23 mouse cellular contexts compared by ENCODE assay signal in the genomic region with DNA sequence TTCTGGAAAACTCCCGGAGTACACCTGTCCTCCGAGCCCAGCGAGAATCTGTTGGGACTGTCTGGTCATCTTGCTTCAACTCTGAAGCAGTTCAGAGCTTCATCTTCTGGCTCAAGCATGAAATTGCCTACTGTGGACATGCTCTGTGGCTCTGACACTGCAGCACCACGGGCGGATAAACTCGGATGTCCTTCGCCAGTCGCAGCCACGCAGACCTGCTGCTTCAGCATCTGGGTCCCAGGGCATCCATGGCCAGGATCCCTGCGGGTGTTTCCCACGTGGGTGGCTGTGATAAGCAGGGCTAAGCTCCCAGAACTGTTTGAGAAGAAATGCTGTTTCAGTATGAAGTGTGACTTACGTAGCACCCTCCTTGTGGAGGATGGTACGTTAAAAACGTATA.
A peak's percentile ranks its signal among the peaks of the same experiment; 100 is the strongest.
DNase-seq lines count a peak whose midpoint lies in the region; ATAC-seq and TF ChIP-seq lines count a peak whose summit lies in the region.
"Had no signal": no experiment of that assay in that cellular context is flagged by ENCODE, and none has a peak within 500 bp of the region (broad histone marks: within the 10 kb centered on the region; RNA-seq: fewer than 3 reads in every experiment).

No protein-coding gene starts in this region.

- 0 out of 2 replicates have a peak, but pooled peaks cover 3% of the 10 kb centered on the region for H3K4me1 ChIP-seq in cerebellum, adult 2 months (ENCODE audit: control insufficient read depth, insufficient read depth, low read length)
- H3K4me1 ChIP-seq in stomach, postnatal 0 days (replicated peaks; ENCODE audit: control insufficient read depth, insufficient read depth) = no peaks in the 10 kb centered on the region
- H3K4me1 ChIP-seq in kidney, embryonic 14.5 days (ENCODE audit: control insufficient read depth, insufficient read depth, low read length) = no peaks in the 10 kb centered on the region
- H3K4me1 ChIP-seq: embryonic facial prominence, embryonic 15.5 days; forebrain, embryonic 12.5 days; hindbrain, embryonic 13.5 days had no signal

- TF ChIP-seq EP300 in stomach, postnatal 0 days (optimal IDR thresholded peaks at IDR 0.05) = no peak

- DNase-seq in left cerebral cortex, postnatal 4 days = peak; percentile 64
- no peak for DNase-seq in left cerebral cortex, postnatal 36 days (ENCODE audit: low spot score in 2 of 2)
- DNase-seq in cerebellum, adult 2 months = peak; percentile 60 to 64
- peak; percentile 71 to 78 for DNase-seq in cerebellum, postnatal 10 days
- DNase-seq in stomach, postnatal 0 days (ENCODE audit: low spot score) = no peak
- no peak for DNase-seq in heart, postnatal 4 days
- DNase-seq: adrenal gland, adult 2 months; adrenal gland, postnatal 25 days; embryo, embryonic 11 days; gastrocnemius, postnatal 14 days; heart, postnatal 36 days; kidney, adult 11 months; kidney, adult 9 months had no signal

- H3K9me3 ChIP-seq in stomach, postnatal 0 days (ENCODE audit: control insufficient read depth, low read length) = no peaks in the 10 kb centered on the region
- H3K9me3 ChIP-seq in kidney, embryonic 14.5 days (ENCODE audit: control insufficient read depth, low read length) = no peaks in the 10 kb centered on the region
- H3K9me3 ChIP-seq: embryonic facial prominence, embryonic 15.5 days; forebrain, embryonic 12.5 days; heart, embryonic 13.5 days; hindbrain, embryonic 13.5 days had no signal

- intact Hi-C loops in left cerebral cortex, postnatal 4 days (cut with DNase I) = no loop called here
- intact Hi-C loops in left cerebral cortex, postnatal 36 days (cut with DNase I) = no loop called here

- TF ChIP-seq CTCF in cerebellum, adult 2 months (IDR thresholded peaks at IDR 0.05; ENCODE audit: borderline replicate concordance, insufficient read depth, low read depth, low read length) = no peak
- no peak for TF ChIP-seq CTCF in stomach, postnatal 0 days (IDR thresholded peaks at IDR 0.05; ENCODE audit: low read depth)

- H3K4me3 ChIP-seq in cerebellum, adult 2 months (replicated peaks; ENCODE audit: insufficient read depth, low read depth, low read length) = no peak overlapping the region
- no peak overlapping the region for H3K4me3 ChIP-seq in stomach, postnatal 0 days (ENCODE audit: low read depth, low read length)
- no peak overlapping the region for H3K4me3 ChIP-seq in kidney, embryonic 14.5 days (ENCODE audit: low read length)
- H3K4me3 ChIP-seq: embryonic facial prominence, embryonic 15.5 days; erythroblast, embryonic 14.5 days; forebrain, embryonic 12.5 days; heart, embryonic 13.5 days; hindbrain, embryonic 13.5 days had no signal

- no peak for TF ChIP-seq POLR2A in cerebellum, adult 2 months (IDR thresholded peaks at IDR 0.05; ENCODE audit: borderline replicate concordance, insufficient read depth, low read length)

- H3K27me3 ChIP-seq in cerebellum, adult 2 months (ENCODE audit: control insufficient read depth, insufficient read depth, low read length) = no peaks in the 10 kb centered on the region
- H3K27me3 ChIP-seq in stomach, postnatal 0 days (ENCODE audit: control insufficient read depth, insufficient read depth, low read length) = no peaks in the 10 kb centered on the region
- no peaks in the 10 kb centered on the region for H3K27me3 ChIP-seq in kidney, embryonic 14.5 days (ENCODE audit: control insufficient read depth, insufficient read depth, low read length)
- H3K27me3 ChIP-seq: CH12.LX; embryonic facial prominence, embryonic 15.5 days; forebrain, embryonic 12.5 days; hindbrain, embryonic 13.5 days had no signal

- no peak overlapping the region for H3K4me2 ChIP-seq in stomach, postnatal 0 days (replicated peaks; ENCODE audit: low read depth)
- H3K4me2 ChIP-seq in kidney, embryonic 14.5 days (replicated peaks; ENCODE audit: low read depth, low read length) = no peak overlapping the region
- H3K4me2 ChIP-seq: embryonic facial prominence, embryonic 15.5 days; forebrain, embryonic 12.5 days; heart, embryonic 13.5 days; hindbrain, embryonic 13.5 days had no signal

- ATAC-seq in erythroid progenitor cell, adult 5-6 weeks (replicated peaks; ENCODE audit: low FRiP score, poor library complexity, severe bottlenecking) = 0 out of 2 replicates have a peak, but pooled peaks have one; percentile 25
- no peak for ATAC-seq in stomach, postnatal 0 days (ENCODE audit: low FRiP score, low TSS enrichment)
- no peak for ATAC-seq in kidney, embryonic 14.5 days (ENCODE audit: low FRiP score, low TSS enrichment)
- ATAC-seq: forebrain, embryonic 16.5 days; hindbrain, postnatal 0 days had no signal

- no peak overlapping the region for H3K9ac ChIP-seq in stomach, postnatal 0 days (ENCODE audit: low read length)
- H3K9ac ChIP-seq in kidney, embryonic 14.5 days (ENCODE audit: low read depth, low read length) = no peak overlapping the region
- H3K9ac ChIP-seq: embryonic facial prominence, embryonic 15.5 days; forebrain, embryonic 12.5 days; heart, embryonic 13.5 days; hindbrain, embryonic 13.5 days had no signal

- no peak overlapping the region for H3K27ac ChIP-seq in cerebellum, adult 2 months (ENCODE audit: insufficient read depth, low read length)
- H3K27ac ChIP-seq in stomach, postnatal 0 days (replicated peaks) = no peak overlapping the region
- no peak overlapping the region for H3K27ac ChIP-seq in kidney, embryonic 14.5 days (ENCODE audit: low read depth, low read length)
- H3K27ac ChIP-seq: embryonic facial prominence, embryonic 15.5 days; forebrain, embryonic 12.5 days; heart, embryonic 13.5 days; hindbrain, embryonic 13.5 days; hindbrain, postnatal 0 days had no signal

- WGBS in cerebellum, adult 2 months = 20% methylated on average over 14 of the region's 14 CpGs
- 89% methylated on average over 14 of the region's 14 CpGs for WGBS in stomach, postnatal 0 days
- WGBS in kidney, embryonic 14.5 days = 83% methylated on average over 14 of the region's 14 CpGs

- no peaks in the 10 kb centered on the region for H3K36me3 ChIP-seq in stomach, postnatal 0 days (ENCODE audit: control insufficient read depth, insufficient read depth, low read length)
- no peaks in the 10 kb centered on the region for H3K36me3 ChIP-seq in kidney, embryonic 14.5 days (ENCODE audit: control insufficient read depth, insufficient read depth, low read length)
- H3K36me3 ChIP-seq: embryonic facial prominence, embryonic 15.5 days; forebrain, embryonic 12.5 days; heart, embryonic 13.5 days; hindbrain, embryonic 13.5 days had no signal

Comparison
In these comparisons a context has a peak if more than half of its experiments do, and no peak if none do; other contexts are left out.
1. DNase-seq: peak in left cerebral cortex, postnatal 4 days (single experiment), cerebellum, adult 2 months (2 of 2) and cerebellum, postnatal 10 days (2 of 2); none in left cerebral cortex, postnatal 36 days (0 of 2), stomach, postnatal 0 days (single experiment) and heart, postnatal 4 days (single experiment).